Mouse (Mus musculus): Measurements from ENCODE around the gene Tnni3. TPM values are rescaled to one million over a fixed set of nuclear protein-coding genes. Genes with fewer than 3 reads are reported as not detected.

Tnni3 gene
- polyA plus RNA-seq, 1 experiment from 2014 or later = 0.81 TPM

GRCm38 (mm10) chr7:4526341-4527301 is 2.6 kb upstream of the Tnni3 start:
- no peaks in the 10 kb centered on the region for H3K36me3 ChIP-seq (ENCODE audit: control insufficient read depth, insufficient read depth, low read length)
- WGBS = 24% methylated on average over 40 of the region's 40 CpGs

GRCm38 (mm10) chr7:4523205-4524130 is 561 bp downstream of the Tnni3 start:
- H3K4me1 ChIP-seq (ENCODE audit: control insufficient read depth, insufficient read depth, low read length) = peaks cover 4% of the 10 kb centered on the region; the same call in 1 of the 2 replicates
- WGBS = 91% methylated on average over 33 of the region's 33 CpGs
- H3K9ac ChIP-seq (ENCODE audit: low read length) = no peak overlapping the region
- H3K27me3 ChIP-seq (replicated peaks; ENCODE audit: control insufficient read depth, insufficient read depth, low read length) = no peaks in the 10 kb centered on the region
- DNase-seq (ENCODE audit: low spot score) = no peak
- no peaks in the 10 kb centered on the region for H3K36me3 ChIP-seq (ENCODE audit: control insufficient read depth, insufficient read depth, low read length)
- ATAC-seq = no peak
- no peak overlapping the region for H3K4me2 ChIP-seq (ENCODE audit: low read length)
- H3K9me3 ChIP-seq (replicated peaks; ENCODE audit: control insufficient read depth, low read length) = no peaks in the 10 kb centered on the region
- no peak overlapping the region for H3K4me3 ChIP-seq (ENCODE audit: low read depth, low read length)
- no peak overlapping the region for H3K27ac ChIP-seq (ENCODE audit: low read depth, low read length)

More at GRCm38 (mm10) chr7:4526341-4527301, 2.6 kb upstream of the Tnni3 start:
- DNase-seq (ENCODE audit: low spot score) = peak; percentile 94
- no peak overlapping the region for H3K27ac ChIP-seq (ENCODE audit: low read depth, low read length)
- H3K4me3 ChIP-seq (ENCODE audit: low read depth, low read length) = peak overlapping the region; percentile 24
- peak overlapping the region; percentile 64 for H3K9ac ChIP-seq (ENCODE audit: low read length)
- ATAC-seq = peak; percentile 91
- H3K9me3 ChIP-seq (replicated peaks; ENCODE audit: control insufficient read depth, low read length) = no peaks in the 10 kb centered on the region
- no peaks in the 10 kb centered on the region for H3K4me1 ChIP-seq (ENCODE audit: control insufficient read depth, insufficient read depth, low read length)
- no peaks in the 10 kb centered on the region for H3K27me3 ChIP-seq (replicated peaks; ENCODE audit: control insufficient read depth, insufficient read depth, low read length)
- H3K4me2 ChIP-seq (ENCODE audit: low read length) = peak overlapping the region; percentile 54

GRCm38 (mm10) chr7:4522292-4522691 is 1.7 kb downstream of the Tnni3 start:
- H3K4me1 ChIP-seq (ENCODE audit: control insufficient read depth, insufficient read depth, low read length) = peaks cover 4% of the 10 kb centered on the region; the same call in 1 of the 2 replicates
- DNase-seq (ENCODE audit: low spot score) (no peak), ATAC-seq (no peak)
- H3K9ac ChIP-seq (ENCODE audit: low read length) = no peak overlapping the region
- no peak overlapping the region for H3K4me3 ChIP-seq (ENCODE audit: low read depth, low read length)
- no peak overlapping the region for H3K27ac ChIP-seq (ENCODE audit: low read depth, low read length)
- no peaks in the 10 kb centered on the region for H3K36me3 ChIP-seq (ENCODE audit: control insufficient read depth, insufficient read depth, low read length)
- no peak overlapping the region for H3K4me2 ChIP-seq (ENCODE audit: low read length)
- H3K27me3 ChIP-seq (replicated peaks; ENCODE audit: control insufficient read depth, insufficient read depth, low read length) = no peaks in the 10 kb centered on the region
- H3K9me3 ChIP-seq (replicated peaks; ENCODE audit: control insufficient read depth, low read length) = no peaks in the 10 kb centered on the region
- 84% methylated on average over 6 of the region's 6 CpGs for WGBS

- DNase-seq (ENCODE audit: low spot score) (peak; percentile 14), ATAC-seq (no peak)
These were observed 2.6 kb downstream of the Tnni3 start for GRCm38 (mm10) chr7:4521231-4522003.

GRCm38 (mm10) chr7:4518487-4518886 is 5.5 kb downstream of the Tnni3 start:
- WGBS = 87% methylated on average over 1 of the region's 1 CpGs
- no peak for ATAC-seq
- Histone ChIP-seq H3K4me2 (ENCODE audit: low read length) (no peak overlapping the region), H3K9ac (ENCODE audit: low read length) (no peak overlapping the region), H3K9me3 (replicated peaks; ENCODE audit: control insufficient read depth, low read length) (no peaks in the 10 kb centered on the region), H3K27me3 (replicated peaks; ENCODE audit: control insufficient read depth, insufficient read depth, low read length) (no peaks in the 10 kb centered on the region), H3K4me1 (ENCODE audit: control insufficient read depth, insufficient read depth, low read length) (peaks cover 4% of the 10 kb centered on the region; the same call in 1 of the 2 replicates), H3K36me3 (ENCODE audit: control insufficient read depth, insufficient read depth, low read length) (no peaks in the 10 kb centered on the region), H3K4me3 (ENCODE audit: low read depth, low read length) (no peak overlapping the region), H3K27ac (ENCODE audit: low read depth, low read length) (no peak overlapping the region)
- DNase-seq (ENCODE audit: low spot score) = no peak

More at GRCm38 (mm10) chr7:4521231-4522003, 2.6 kb downstream of the Tnni3 start:
- WGBS = 37% methylated on average over 32 of the region's 32 CpGs
- H3K4me3 ChIP-seq (ENCODE audit: low read depth, low read length) = peak overlapping the region; percentile 11; the same call in 1 of the 2 replicates
- H3K27me3 ChIP-seq (replicated peaks; ENCODE audit: control insufficient read depth, insufficient read depth, low read length) = no peaks in the 10 kb centered on the region
- H3K4me2 ChIP-seq (ENCODE audit: low read length) = peak overlapping the region; percentile 44
- no peak overlapping the region for H3K27ac ChIP-seq (ENCODE audit: low read depth, low read length)
- peak overlapping the region; percentile 43; the same call in 1 of the 2 replicates for H3K9ac ChIP-seq (ENCODE audit: low read length)
- no peaks in the 10 kb centered on the region for H3K36me3 ChIP-seq (ENCODE audit: control insufficient read depth, insufficient read depth, low read length)
- peaks cover 4% of the 10 kb centered on the region; the same call in 1 of the 2 replicates for H3K4me1 ChIP-seq (ENCODE audit: control insufficient read depth, insufficient read depth, low read length)
- no peaks in the 10 kb centered on the region for H3K9me3 ChIP-seq (replicated peaks; ENCODE audit: control insufficient read depth, low read length)

GRCm38 (mm10) chr7:4516332-4517050 is 7.5 kb downstream of the Tnni3 start, which contains the start of gene Tnnt1:
Gene Tnnt1 (minus strand): TSS chr7:4516382.
- Histone ChIP-seq H3K4me1 (ENCODE audit: control insufficient read depth, insufficient read depth, low read length) (peaks cover 4% of the 10 kb centered on the region; the same call in 1 of the 2 replicates), H3K27ac (ENCODE audit: low read depth, low read length) (no peak within 1 kb of the TSS), H3K9me3 (replicated peaks; ENCODE audit: control insufficient read depth, low read length) (no peaks in the 10 kb centered on the region), H3K27me3 (replicated peaks; ENCODE audit: control insufficient read depth, insufficient read depth, low read length) (no peaks in the 10 kb centered on the region), H3K4me2 (ENCODE audit: low read length) (no peak within 1 kb of the TSS), H3K9ac (ENCODE audit: low read length) (no peak within 1 kb of the TSS), H3K4me3 (ENCODE audit: low read depth, low read length) (no peak within 1 kb of the TSS), H3K36me3 (ENCODE audit: control insufficient read depth, insufficient read depth, low read length) (no peaks in the 10 kb centered on the region)
- 0 out of 2 replicates have a peak, but pooled peaks have one; percentile 26 for ATAC-seq
- WGBS = 27% methylated on average over 4 of the region's 4 CpGs
- DNase-seq (ENCODE audit: low spot score) = no peak

GRCm38 (mm10) chr7:4515853-4516252 is 8.2 kb downstream of the Tnni3 start:
- no peaks in the 10 kb centered on the region for H3K27me3 ChIP-seq (replicated peaks; ENCODE audit: control insufficient read depth, insufficient read depth, low read length)
- H3K4me3 ChIP-seq (ENCODE audit: low read depth, low read length) = no peak overlapping the region
- H3K4me1 ChIP-seq (ENCODE audit: control insufficient read depth, insufficient read depth, low read length) = peaks cover 2% of the 10 kb centered on the region; the same call in 1 of the 2 replicates
- no peak for DNase-seq (ENCODE audit: low spot score)
- 54% methylated on average over 6 of the region's 6 CpGs for WGBS
- H3K9me3 ChIP-seq (replicated peaks; ENCODE audit: control insufficient read depth, low read length) = no peaks in the 10 kb centered on the region
- H3K36me3 ChIP-seq (ENCODE audit: control insufficient read depth, insufficient read depth, low read length) = no peaks in the 10 kb centered on the region
- no peak overlapping the region for H3K9ac ChIP-seq (ENCODE audit: low read length)
- H3K4me2 ChIP-seq (ENCODE audit: low read length) = no peak overlapping the region
- no peak for ATAC-seq
- H3K27ac ChIP-seq (ENCODE audit: low read depth, low read length) = no peak overlapping the region
